Mouse (Mus musculus): Measurements from ENCODE around the gene Rab14.

The Rab14 gene

GRCm38 (mm10) chr2:35153844-35154554 is 46.9 kb downstream of the Rab14 start:
- no peak for DNase-seq (ENCODE audit: low spot score in 2 of 2)

GRCm38 (mm10) chr2:35153179-35153578 is 47.7 kb downstream of the Rab14 start:
- DNase-seq (ENCODE audit: low spot score in 2 of 2) = no peak

GRCm38 (mm10) chr2:35151303-35151882 is 49.5 kb downstream of the Rab14 start:
- DNase-seq (ENCODE audit: low spot score in 2 of 2) = no peak

GRCm38 (mm10) chr2:35148806-35149205 is 52.1 kb downstream of the Rab14 start:
- no peak for DNase-seq (ENCODE audit: low spot score in 2 of 2)

- DNase-seq (ENCODE audit: low spot score in 2 of 2) = no peak
These were observed 59.2 kb downstream of the Rab14 start for GRCm38 (mm10) chr2:35141673-35142072.

- no peak for DNase-seq (ENCODE audit: low spot score in 2 of 2)
These were observed 62.3 kb downstream of the Rab14 start for GRCm38 (mm10) chr2:35138576-35138975.

GRCm38 (mm10) chr2:35133891-35134290 is 67.0 kb downstream of the Rab14 start:
- no peak for DNase-seq (ENCODE audit: low spot score in 2 of 2)

GRCm38 (mm10) chr2:35132662-35133055 is 68.3 kb downstream of the Rab14 start:
- DNase-seq (ENCODE audit: low spot score in 2 of 2) = no peak

GRCm38 (mm10) chr2:35131991-35132661 is 68.8 kb downstream of the Rab14 start:
- DNase-seq (ENCODE audit: low spot score in 2 of 2) = peak; percentile 77 to 83

- no peak for DNase-seq (ENCODE audit: low spot score in 2 of 2)
These were observed 69.4 kb downstream of the Rab14 start for GRCm38 (mm10) chr2:35131491-35131890.

Data from spleen, postnatal 14 days (tissue).